Mouse (Mus musculus) testis, adult 2 months (tissue): ENCODE results near the gene Hdac8. TPM values are rescaled to one million over a fixed set of nuclear protein-coding genes. Genes with fewer than 3 reads are reported as not detected.
A peak's percentile ranks its signal among the peaks of the same experiment; 100 is the strongest.

Experiments
- H3K27ac ChIP-seq: fragments of 200-500 bp; 2 replicates; pipeline ENCODE4 v1.5.1; 2012; ENCODE audit warnings: low read depth, low read length; ENCODE audit not compliant: control insufficient read depth, insufficient read depth
- H3K27me3 ChIP-seq: fragments of 200-500 bp; 2 replicates; pipeline ENCODE4 v1.6.1; 2012; ENCODE audit warnings: mild to moderate bottlenecking, low read length, moderate library complexity; ENCODE audit not compliant: control insufficient read depth, insufficient read depth
- H3K36me3 ChIP-seq: fragments of 200-500 bp; 2 replicates; pipeline ENCODE4 v1.6.1; 2012; ENCODE audit warnings: mild to moderate bottlenecking, low read length; ENCODE audit not compliant: control insufficient read depth, insufficient read depth
- H3K4me1 ChIP-seq: fragments of 200-500 bp; 2 replicates; pipeline ENCODE4 v1.6.1; 2012; ENCODE audit warnings: low read length; ENCODE audit not compliant: control insufficient read depth, insufficient read depth
- H3K4me3 ChIP-seq: fragments of 200-500 bp; 2 replicates; pipeline ENCODE4 v1.5.1; 2012; ENCODE audit warnings: low read depth, mild to moderate bottlenecking, low read length, moderate library complexity, mixed read lengths; ENCODE audit not compliant: control insufficient read depth
- CTCF ChIP-seq: fragments of 200-500 bp; IDR thresholded peaks from 2 replicates; pipeline ENCODE4 v1.5.1; 2012; ENCODE audit warnings: low read depth, mild to moderate bottlenecking, inconsistent platforms, low read length, moderate library complexity; ENCODE audit not compliant: control insufficient read depth, insufficient read depth, insufficient replicate concordance
- POLR2A ChIP-seq: fragments of 200-500 bp; IDR thresholded peaks from 2 replicates; pipeline ENCODE4 v1.6.1; 2012; ENCODE audit warnings: low read depth, mild to moderate bottlenecking, inconsistent platforms, low read length, moderate library complexity; ENCODE audit not compliant: control insufficient read depth
- polyA plus RNA-seq: library from polyadenylated mRNA; depleted of rRNA; stranded (reverse); fragments of >200 nt; gene quantifications from 2 replicates; pipeline ENCODE4 v1.2.3, GENCODE M21; 2012

Hdac8 gene
- polyA plus RNA-seq, 1 experiment, result 0.89 TPM

DNA sequence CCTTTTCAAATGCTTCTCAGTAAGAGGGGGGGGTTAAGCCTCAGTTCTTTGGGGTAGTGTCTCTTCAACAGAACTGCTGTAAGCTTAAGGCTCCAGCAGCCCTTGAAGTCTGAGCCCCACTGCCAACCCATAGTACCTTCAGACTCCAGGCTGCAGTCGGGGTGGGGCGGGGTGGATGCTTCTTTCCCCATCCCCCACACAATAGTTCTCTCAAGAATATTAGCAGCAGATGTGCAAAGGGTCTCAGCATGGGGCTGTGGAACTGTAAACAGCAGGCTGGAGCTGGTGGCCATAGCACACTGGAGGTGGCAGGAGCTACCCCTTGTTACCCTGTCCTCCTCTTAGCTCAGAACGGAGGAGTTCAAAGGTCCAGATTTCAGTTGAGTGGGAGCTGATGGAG, 202.7 kb downstream of the Hdac8 start:
- 0 out of 2 replicates have a peak, but pooled peaks cover 2% of the 10 kb centered on the region for H3K4me1 ChIP-seq
- no peak for TF ChIP-seq POLR2A
- TF ChIP-seq CTCF, result no peak
- H3K36me3 ChIP-seq, result no peaks in the 10 kb centered on the region
- no peaks in the 10 kb centered on the region for H3K27me3 ChIP-seq
- no peak overlapping the region for H3K4me3 ChIP-seq
- no peak overlapping the region for H3K27ac ChIP-seq

DNA sequence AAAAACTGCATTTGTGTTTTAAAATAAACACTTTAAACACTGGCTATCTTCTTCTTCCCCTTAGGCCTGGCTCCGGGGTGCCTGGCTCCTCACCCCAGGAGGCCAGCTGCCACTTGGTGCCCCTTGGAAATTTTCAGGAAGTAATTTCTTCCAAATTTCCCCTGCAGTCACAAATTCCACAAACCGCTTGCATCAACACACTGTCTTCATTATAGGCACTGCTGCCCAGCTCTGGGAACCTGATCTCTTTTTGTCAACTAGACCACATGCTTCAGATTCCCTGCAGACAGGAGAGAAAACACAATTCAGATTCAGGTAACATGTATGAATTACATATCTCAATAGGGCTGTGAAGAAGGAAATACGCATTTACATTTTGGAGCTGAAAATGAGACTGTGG, 220.3 kb downstream of the Hdac8 start:
- H3K27ac ChIP-seq, result no peak overlapping the region
- TF ChIP-seq POLR2A (no peak), CTCF (no peak)
- no peaks in the 10 kb centered on the region for H3K27me3 ChIP-seq
- H3K4me1 ChIP-seq, result no peaks in the 10 kb centered on the region
- H3K4me3 ChIP-seq, result no peak overlapping the region
- H3K36me3 ChIP-seq, result no peaks in the 10 kb centered on the region

DNA sequence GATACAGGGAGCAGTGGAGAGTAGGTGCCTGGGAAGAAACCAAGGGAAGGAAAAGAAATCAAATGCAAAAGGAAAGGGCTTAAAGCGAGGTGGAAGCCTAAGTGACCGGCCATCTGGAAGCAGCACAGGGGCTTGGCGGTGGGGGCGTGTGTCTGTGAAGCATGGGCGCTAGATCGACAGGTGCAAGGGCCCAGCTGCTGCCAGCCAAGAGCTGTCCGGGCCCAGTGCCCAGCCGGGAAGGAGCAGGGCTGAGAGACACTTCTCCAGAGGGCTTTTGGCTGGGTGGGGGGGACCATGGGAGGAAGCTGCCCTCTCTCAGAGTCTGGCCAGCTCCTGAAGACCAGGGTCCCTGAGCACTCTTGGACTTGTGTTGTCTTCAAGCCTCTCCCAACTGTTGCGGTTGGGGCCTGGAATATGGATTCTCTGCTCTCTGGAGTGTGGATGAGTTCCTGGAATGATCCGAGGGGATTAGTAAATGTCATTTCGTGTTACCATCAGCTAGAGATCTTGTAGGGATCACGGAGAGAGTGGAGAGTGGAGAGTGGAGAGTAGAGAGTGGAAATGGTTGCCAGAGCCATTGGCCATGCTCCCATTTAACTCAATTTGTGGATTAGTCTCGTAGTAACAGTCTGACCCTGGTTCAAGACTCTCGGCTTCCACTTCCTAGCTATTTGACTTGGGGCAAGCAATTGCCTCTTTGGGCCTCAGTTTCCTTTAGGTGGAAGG, 242.4 kb downstream of the Hdac8 start:
- Histone ChIP-seq H3K27ac (no peak overlapping the region), H3K27me3 (no peaks in the 10 kb centered on the region), H3K4me3 (no peak overlapping the region), H3K36me3 (no peaks in the 10 kb centered on the region), H3K4me1 (no peaks in the 10 kb centered on the region)
- no peak for TF ChIP-seq POLR2A
- no peak for TF ChIP-seq CTCF

GRCm38 (mm10) chrX:102259772-102260171, 245.4 kb downstream of the Hdac8 start:
- H3K27me3 ChIP-seq, result no peaks in the 10 kb centered on the region

GRCm38 (mm10) chrX:102253892-102254291, 251.3 kb downstream of the Hdac8 start:
- no peaks in the 10 kb centered on the region for H3K27me3 ChIP-seq

More at GRCm38 (mm10) chrX:102259772-102260171, 245.4 kb downstream of the Hdac8 start:
- Histone ChIP-seq H3K27ac (no peak overlapping the region), H3K36me3 (no peaks in the 10 kb centered on the region), H3K4me3 (no peak overlapping the region), H3K4me1 (no peaks in the 10 kb centered on the region)
- no peak for TF ChIP-seq CTCF
- TF ChIP-seq POLR2A, result no peak

DNA sequence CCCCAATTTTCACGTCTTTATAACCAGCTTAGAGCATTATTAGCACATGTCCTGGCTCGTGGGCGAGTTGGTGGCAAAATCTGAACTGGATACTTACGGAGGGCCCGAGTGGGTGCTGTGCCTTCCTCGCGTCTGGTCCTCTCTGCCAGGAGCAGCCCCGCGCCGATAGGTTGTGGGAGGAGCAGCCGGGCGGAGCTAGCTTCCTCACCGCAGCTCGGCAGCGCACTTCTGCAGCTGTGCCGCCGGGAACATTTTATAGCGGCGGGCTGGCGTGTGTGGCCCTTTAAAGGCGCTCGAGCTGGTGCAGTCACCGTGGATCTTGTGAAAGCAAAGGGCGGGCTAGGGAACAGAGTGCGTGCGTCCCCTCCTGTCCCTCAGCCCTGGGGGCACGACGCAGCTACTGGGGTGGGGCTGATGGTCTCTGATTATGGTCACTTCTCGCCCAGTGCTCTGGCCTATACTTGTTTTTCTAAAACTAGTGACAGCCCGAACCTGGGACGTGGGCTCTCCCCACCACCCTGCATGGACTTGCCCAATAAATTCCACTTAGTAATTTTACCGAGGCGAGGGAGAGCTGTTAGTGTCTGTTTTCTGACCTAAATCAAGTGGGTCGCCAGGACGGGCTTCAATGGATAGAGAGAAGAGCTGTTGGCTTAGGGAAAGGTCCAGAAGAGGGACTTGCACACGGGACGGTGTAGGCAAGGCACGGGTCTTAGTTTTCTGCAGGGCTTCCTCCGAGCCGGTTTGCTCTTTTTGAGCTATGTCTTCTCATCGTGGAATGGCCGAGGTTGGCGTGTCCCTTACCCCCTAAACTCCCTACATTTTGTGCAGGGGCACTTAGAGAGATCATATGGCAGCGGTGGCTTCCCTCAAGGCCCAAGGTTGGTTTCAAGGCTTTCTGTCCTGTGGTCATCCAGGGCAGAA, 253.0 kb downstream of the Hdac8 start, which contains the start of gene Cited1:
TSS of gene Cited1 (minus strand) at position 245 of the 924 bp plus-strand sequence.
- H3K36me3 ChIP-seq, result no peaks in the 10 kb centered on the region
- no peak for TF ChIP-seq CTCF
- TF ChIP-seq POLR2A, result peak; percentile 51
- peak within 1 kb of the TSS; percentile 82 for H3K27ac ChIP-seq
- peaks cover 7% of the 10 kb centered on the region for H3K4me1 ChIP-seq
- no peaks in the 10 kb centered on the region for H3K27me3 ChIP-seq
- peak within 1 kb of the TSS; percentile 54 for H3K4me3 ChIP-seq

More at GRCm38 (mm10) chrX:102253892-102254291, 251.3 kb downstream of the Hdac8 start:
- H3K27ac ChIP-seq, result no peak overlapping the region; the same call in 1 of the 2 replicates
- TF ChIP-seq POLR2A (no peak), CTCF (no peak)
- no peaks in the 10 kb centered on the region for H3K36me3 ChIP-seq
- peaks cover 7% of the 10 kb centered on the region for H3K4me1 ChIP-seq
- no peak overlapping the region for H3K4me3 ChIP-seq

GRCm38 (mm10) chrX:102251221-102251936, 253.8 kb downstream of the Hdac8 start:
- H3K27me3 ChIP-seq, result no peaks in the 10 kb centered on the region
- peak overlapping the region; percentile 82 for H3K27ac ChIP-seq
- H3K36me3 ChIP-seq, result no peaks in the 10 kb centered on the region
- H3K4me3 ChIP-seq, result peak overlapping the region; percentile 54
- TF ChIP-seq POLR2A (no peak), CTCF (no peak)
- peaks cover 7% of the 10 kb centered on the region for H3K4me1 ChIP-seq
